Mouse (Mus musculus) brain, embryonic 14.5 days (tissue): Measurements from ENCODE around the gene Cars2.

Experiments used
- CTCF ChIP-seq: fragments of 200-500 bp; IDR thresholded peaks from 2 replicates; pipeline ENCODE4 v1.5.1; 2012; ENCODE audit warnings: inconsistent platforms, mild to moderate bottlenecking, moderate library complexity, borderline replicate concordance; ENCODE audit not compliant: insufficient read depth, insufficient read length; ENCODE audit errors: extremely low read depth
- POLR2A ChIP-seq: fragments of 200-500 bp; IDR thresholded peaks from 2 replicates; pipeline ENCODE4 v1.6.1; 2012; ENCODE audit warnings: mild to moderate bottlenecking, inconsistent platforms, borderline replicate concordance; ENCODE audit not compliant: poor library complexity, insufficient read depth, insufficient read length, severe bottlenecking; ENCODE audit errors: extremely low read depth

DNA sequence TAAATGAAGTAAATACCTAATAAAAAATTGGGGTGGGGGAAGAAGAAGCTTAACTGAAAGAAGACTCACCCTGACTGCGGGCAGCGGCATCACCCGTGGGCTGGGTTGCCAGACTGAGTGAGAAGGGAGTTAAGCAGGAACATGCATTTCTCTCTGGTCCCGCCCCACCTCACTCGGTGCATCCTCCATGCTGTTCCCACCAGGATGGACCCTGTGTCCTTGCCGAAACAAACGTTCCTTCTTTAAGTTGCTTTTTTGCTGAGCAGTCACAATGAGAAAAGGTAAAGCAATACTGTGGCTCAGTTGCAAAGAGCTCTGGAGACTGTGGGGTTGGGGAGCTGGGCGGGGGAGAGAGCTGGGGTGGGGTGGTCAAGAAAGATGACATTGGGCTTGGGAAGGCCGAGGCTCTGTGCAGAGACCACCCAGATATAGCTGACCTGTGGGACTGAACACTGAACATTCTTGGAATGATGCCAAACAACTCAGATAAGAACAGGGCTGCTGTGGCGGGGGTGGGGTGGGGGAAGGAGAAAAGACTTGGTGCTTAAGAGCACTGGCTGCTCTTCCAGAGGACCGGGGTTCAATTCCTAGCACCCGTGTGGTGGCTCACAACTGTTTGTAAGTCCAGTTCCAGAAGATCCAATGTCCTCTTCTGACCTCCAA, 42.8 kb upstream of the Cars2 start:
- TF ChIP-seq CTCF (no peak), POLR2A (no peak)
